Mouse (Mus musculus) C2C12 (cell line): ENCODE measurements around the gene Ttc33.

Source experiments
- CEBPB ChIP-seq: IDR thresholded peaks from one replicate; pipeline ENCODE4 v1.6.1; 2011; ENCODE audit warnings: low read depth, mild to moderate bottlenecking, control low read depth, moderate library complexity
- CTCF ChIP-seq: IDR thresholded peaks from one replicate; pipeline ENCODE4 v1.5.1; 2011; ENCODE audit not compliant: control insufficient read depth, insufficient read depth, insufficient read length
- MAX ChIP-seq: IDR thresholded peaks from one replicate; pipeline ENCODE4 v1.6.1; 2011; ENCODE audit warnings: mild to moderate bottlenecking, control low read depth
- MYOD1 ChIP-seq: IDR thresholded peaks from one replicate; pipeline ENCODE4 v1.6.1; 2011; ENCODE audit warnings: low read depth; ENCODE audit not compliant: control insufficient read depth, insufficient read length
- USF1 ChIP-seq: IDR thresholded peaks from one replicate; pipeline ENCODE4 v1.6.1; 2011; ENCODE audit warnings: low read depth, mild to moderate bottlenecking, control low read depth, moderate library complexity

DNA sequence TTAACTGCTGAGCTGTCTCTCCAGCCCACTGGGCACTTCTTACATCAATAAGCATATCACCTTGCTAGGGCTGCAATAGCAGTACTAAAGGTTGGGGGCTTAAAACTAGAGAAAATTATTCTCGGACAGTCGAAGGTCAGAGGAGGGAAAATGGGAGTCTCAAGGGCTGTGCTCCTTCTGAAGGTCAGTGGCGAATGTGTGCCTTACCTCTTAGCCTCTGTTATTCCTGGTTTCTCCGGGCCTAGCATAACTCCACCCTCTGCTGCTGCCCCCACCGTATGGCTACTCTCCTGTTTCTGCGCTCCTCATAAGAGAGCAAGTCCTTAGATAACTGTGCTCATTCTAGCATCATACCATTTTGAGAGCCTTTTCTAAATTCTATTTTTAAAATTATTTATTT is 33.2 kb upstream of the Ttc33 start:
- no peak for TF ChIP-seq CTCF
- TF ChIP-seq MAX = no peak
- TF ChIP-seq CEBPB = no peak
- TF ChIP-seq MYOD1 = no peak
- TF ChIP-seq USF1 = no peak
